Mouse (Mus musculus) telencephalon, adult 2 months (tissue): ENCODE results near the gene Spp1.
"Not testable (repeated sequence)": the region's sequence is repeated elsewhere in the genome, so short reads cannot be mapped to it uniquely, and the experiment has no call there.

Experiments used
- DNase-seq: peaks from one replicate; pipeline ENCODE4 v3.0.0-alpha.2; 2011; ENCODE audit warnings: low read depth, low spot score

Gene Spp1

GRCm38 (mm10) chr5:104433968-104434565 lies 851 bp upstream of the Spp1 start:
- DNase-seq = no peak

GRCm38 (mm10) chr5:104436406-104437076 lies 1.6 kb downstream of the Spp1 start:
- no peak for DNase-seq

DNA sequence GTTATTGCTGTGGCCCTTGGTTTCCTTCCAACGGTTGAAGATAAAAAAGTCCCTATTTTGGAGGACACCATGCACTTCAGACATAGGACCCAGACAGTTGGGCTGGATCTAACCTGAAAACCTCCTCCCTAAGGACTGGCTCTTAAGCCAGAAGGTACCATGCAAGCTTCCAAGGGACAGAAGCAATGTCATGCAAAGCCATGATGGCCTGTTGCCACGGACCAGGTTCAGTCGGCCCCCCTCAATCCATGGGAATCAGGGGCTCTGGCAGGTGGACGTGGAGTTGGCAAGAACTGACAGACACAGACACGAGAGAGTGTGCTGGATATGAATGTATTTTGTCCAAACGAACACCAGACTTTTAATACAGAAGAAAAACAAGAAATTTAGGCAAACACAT lies 7.5 kb downstream of the Spp1 start:
- no peak for DNase-seq

GRCm38 (mm10) chr5:104442850-104443249 lies 7.9 kb downstream of the Spp1 start:
- no peak for DNase-seq

- DNase-seq = peak; percentile 68
Measured at GRCm38 (mm10) chr5:104446156-104446555, 11.2 kb downstream of the Spp1 start.

DNA sequence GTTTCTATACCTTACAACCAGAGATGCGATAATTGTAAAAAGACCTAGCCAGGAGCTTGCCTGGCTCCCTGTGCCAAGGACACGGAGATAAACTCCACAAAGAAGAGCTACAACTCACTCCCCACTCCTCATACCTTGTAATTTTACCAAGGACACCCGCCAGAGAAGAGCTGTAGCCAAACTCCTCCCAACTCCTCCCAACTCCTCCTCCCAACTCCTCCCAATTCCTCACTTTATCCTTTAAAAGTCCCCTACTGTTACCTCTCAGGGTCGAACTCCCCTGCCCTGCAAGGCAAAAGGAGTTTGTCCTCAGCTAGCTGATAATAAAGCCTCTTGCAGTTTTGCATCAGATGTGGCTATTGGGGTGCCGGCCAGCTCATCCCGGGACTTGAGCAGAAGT lies 13.4 kb downstream of the Spp1 start:
- not testable (repeated sequence) for DNase-seq

- DNase-seq = no peak
Measured at GRCm38 (mm10) chr5:104449491-104449890, 14.6 kb downstream of the Spp1 start.

DNA sequence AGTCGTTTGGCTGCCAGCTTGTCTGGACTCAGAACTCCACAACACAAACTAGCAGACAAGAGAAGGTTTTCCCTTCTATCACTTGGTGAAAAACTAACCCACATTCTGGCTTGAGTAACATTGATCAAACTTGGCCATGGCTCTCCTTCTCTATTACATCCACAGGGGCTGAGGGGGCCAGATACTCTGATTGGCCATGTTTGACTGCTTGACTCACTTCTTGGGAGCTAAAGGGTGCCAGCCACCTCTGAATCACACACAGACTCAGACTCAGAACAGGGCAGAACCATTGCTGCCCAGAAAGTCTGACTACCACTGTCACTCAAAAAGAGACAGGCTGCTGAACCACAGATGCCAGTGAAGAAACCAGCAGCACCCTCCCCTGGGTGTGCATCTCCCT lies 18.2 kb downstream of the Spp1 start:
- no peak for DNase-seq

DNA sequence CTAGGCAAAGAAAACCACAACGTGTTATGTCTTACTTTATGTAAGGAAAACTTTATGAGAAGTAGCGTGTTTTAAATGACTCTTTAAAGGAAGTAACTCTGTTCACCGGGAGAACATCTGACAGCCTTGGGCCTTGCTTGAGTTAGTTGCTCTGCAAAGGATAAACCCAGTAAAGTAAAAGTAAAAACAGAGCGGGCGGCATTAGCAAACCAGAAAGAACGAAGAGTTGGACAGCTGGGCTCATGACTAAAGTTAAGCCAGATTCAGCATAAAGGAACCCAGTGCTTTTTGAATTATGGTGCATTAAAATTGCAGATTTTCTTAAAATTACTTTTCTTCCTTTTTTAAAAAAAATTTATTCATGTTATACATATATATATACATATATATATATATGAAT lies 19.6 kb downstream of the Spp1 start:
- DNase-seq = no peak

DNA sequence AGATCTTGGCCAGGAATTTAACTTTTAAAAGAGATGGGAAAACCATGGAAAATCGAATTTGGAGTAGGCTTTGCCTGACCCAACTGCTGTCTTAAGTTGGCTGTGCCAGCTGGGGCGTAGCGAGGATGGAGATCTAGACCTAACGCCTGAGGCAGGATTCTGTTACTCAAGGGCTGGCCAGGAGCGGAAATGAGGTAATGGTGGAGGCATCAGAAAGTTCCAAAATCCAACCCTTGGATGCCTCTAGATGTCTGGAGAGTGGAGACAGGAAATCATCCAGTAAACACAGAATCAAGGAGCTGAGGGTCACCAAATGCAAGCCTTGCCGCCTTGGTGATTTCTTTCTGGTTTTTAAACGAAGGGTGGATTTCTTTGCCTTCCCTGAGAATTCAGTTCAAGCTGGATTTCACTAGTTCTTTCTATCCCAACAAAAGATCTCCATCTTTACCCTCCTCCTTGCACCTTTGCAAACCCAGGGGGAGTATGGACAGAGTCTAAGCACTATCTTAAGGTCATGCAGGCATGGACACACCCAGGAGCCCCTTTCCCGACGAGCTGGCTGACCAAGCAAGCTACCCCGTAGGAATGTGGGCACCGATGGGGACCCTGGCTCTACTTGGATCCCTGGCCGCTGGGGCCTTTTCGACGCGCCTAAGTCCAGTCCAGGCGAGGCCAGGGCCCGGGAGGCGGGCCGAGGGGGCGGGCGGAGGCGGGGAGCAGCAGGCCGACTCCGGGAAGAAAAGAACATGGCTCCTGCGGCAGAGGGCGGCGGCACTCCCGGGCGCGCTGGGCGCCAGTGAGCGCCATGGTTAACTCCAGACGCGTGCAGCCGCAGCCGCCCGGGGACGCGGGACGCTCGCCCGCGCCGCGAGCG lies 24.2 kb downstream of the Spp1 start, which contains the start of gene Pkd2:
TSS of gene Pkd2 (plus strand) at position 619 of the 874 bp plus-strand sequence.
- DNase-seq = no peak

DNA sequence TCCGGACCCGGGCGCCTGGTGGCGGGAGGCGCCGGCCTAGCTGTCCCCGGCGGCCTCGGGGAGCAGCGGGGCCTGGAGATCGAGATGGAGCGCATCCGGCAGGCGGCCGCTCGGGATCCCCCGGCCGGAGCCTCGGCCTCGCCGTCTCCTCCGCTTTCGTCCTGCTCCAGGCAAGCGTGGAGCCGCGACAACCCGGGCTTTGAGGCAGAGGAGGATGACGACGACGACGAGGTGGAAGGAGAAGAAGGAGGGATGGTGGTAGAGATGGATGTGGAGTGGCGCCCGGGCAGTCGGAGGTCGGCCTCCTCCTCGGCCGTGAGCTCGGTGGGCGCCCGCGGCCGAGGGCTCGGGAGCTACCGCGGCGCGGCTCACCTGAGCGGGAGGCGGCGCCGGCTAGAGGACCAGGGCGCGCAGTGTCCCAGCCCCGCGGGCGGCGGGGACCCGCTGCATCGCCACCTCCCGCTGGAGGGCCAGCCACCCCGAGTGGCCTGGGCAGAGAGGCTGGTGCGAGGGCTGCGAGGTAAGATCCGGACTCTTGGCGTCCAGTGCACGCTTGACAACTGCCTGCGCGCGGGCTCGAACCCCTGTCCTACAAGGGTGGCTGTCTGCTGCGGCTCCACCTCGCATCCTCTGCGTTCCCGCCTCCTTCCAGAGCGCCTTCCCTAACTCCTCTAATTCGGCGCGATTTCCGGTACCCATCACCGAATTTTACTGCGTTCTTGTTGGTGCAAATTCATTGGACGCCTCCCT lies 25.0 kb downstream of the Spp1 start:
- peak; percentile 73 for DNase-seq

GRCm38 (mm10) chr5:104460456-104460838 lies 25.5 kb downstream of the Spp1 start:
- DNase-seq = no peak

- DNase-seq = no peak
Measured at GRCm38 (mm10) chr5:104460856-104461255, 25.9 kb downstream of the Spp1 start.

DNA sequence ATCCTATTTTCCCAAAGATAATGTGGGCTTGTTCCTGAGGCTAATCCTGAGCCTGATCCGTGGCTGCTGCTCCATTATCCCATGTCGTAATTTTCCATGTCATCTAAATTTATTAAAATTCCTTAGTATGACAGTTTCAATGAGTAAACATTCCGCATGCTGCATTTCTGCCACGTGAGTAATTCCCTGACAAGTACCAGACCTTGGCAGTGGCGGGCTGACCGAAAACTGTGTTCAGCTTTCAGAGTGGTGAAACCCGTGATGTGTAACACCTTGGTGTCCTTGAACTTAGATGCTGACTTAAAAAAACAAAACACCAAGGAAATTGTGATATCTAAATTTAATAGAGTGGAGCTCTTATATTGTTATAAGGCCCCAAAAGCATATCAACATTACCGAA lies 30.4 kb downstream of the Spp1 start:
- DNase-seq = no peak

DNA sequence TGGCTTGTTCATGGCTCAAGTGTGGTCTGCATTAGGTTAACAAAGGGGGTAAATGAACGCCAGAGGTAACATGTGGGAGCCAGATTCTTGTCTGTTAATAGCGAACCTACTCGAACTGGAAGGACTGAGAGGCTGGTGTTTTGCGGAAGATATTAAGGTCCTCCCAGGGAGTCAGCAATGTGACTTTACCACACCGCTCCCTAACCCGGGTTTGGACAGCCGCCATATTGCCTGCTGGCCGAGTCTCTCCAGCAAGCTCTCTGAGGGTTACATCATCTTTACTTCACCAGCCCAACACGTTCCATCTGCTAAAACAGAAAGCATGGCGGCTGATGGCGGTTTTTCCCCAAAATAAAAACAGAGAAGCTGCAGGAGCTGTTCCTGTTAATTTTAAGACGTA lies 30.8 kb downstream of the Spp1 start:
- no peak for DNase-seq

GRCm38 (mm10) chr5:104466816-104467215 lies 31.9 kb downstream of the Spp1 start:
- no peak for DNase-seq

DNA sequence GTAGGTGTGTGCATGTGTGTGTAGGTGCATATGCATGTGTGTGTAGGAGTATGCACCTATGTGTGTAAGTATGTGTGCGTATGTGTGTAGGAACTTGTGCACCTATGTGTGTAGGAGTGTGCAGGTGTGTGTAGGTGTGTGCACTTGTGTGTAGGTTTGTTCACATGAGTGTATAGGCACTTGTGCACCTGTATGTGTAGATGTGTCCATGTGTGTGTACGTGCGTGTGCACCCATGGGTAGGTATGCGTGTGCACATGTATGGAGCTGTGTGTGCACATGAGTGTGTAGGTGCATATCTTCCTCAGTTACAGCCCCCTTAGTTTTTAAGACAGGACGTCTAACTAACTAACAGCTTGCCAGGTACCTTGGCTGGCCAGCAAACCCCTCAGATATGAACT lies 33.7 kb downstream of the Spp1 start:
- DNase-seq = no peak

GRCm38 (mm10) chr5:104470981-104471391 lies 36.1 kb downstream of the Spp1 start:
- DNase-seq = no peak

DNA sequence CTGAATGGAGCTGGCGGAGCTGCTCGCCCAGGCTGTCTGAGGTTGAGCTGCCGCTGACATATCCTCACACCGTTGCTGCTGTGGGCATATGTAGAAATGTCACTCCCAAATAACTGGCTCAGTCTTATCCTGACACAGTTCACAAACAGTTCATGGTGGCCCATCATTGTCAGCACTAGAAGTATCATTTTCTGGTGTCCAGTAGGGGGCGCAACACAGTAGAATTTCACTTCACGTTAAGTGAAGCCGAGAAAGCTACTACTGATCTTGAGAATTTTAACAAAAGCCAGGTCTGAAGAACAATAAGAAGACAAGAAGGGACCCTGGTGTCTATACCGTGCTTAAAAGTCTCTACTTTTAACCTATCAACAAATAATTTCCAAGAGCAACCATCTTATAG lies 37.5 kb downstream of the Spp1 start:
- DNase-seq = no peak

- no peak for DNase-seq
Measured at GRCm38 (mm10) chr5:104480367-104480766, 45.4 kb downstream of the Spp1 start.

- DNase-seq = no peak
Measured at GRCm38 (mm10) chr5:104482856-104483255, 47.9 kb downstream of the Spp1 start.
